Mouse (Mus musculus) hindbrain, postnatal 0 days (tissue): Measurements from ENCODE around the gene Txnip. TPM values are rescaled to one million over a fixed set of nuclear protein-coding genes. Genes with fewer than 3 reads are reported as not detected.

Source experiments
- ATAC-seq: fragments of 200-750 bp; cut with Nextera tagmentation; 2 replicates; pipeline ENCODE4 v1.8.0; 2017; ENCODE audit warnings: mild to moderate bottlenecking, moderate TSS enrichment, moderate library complexity
- DNase-seq: peaks from one replicate; pipeline ENCODE4 v3.0.0-alpha.2; 2015; ENCODE audit warnings: low spot score
- H3K27ac ChIP-seq: fragments of 300-500 bp; sonication (generic); 2 replicates; pipeline ENCODE4 v1.5.1; 2014; ENCODE audit warnings: mild to moderate bottlenecking
- H3K27me3 ChIP-seq: fragments of 300-500 bp; sonication (generic); 2 replicates; pipeline ENCODE4 v1.6.1; 2014; ENCODE audit warnings: low read length, mixed read lengths; ENCODE audit not compliant: insufficient read depth
- H3K36me3 ChIP-seq: fragments of 300-500 bp; sonication (generic); 2 replicates; pipeline ENCODE4 v1.6.1; 2014; ENCODE audit warnings: low read length, mixed read lengths; ENCODE audit not compliant: insufficient read depth
- H3K4me1 ChIP-seq: fragments of 300-500 bp; sonication (generic); 2 replicates; pipeline ENCODE4 v1.6.1; 2014; ENCODE audit warnings: antibody characterized with exemption, low read length, mixed read lengths; ENCODE audit not compliant: insufficient read depth
- H3K4me2 ChIP-seq: fragments of 300-500 bp; sonication (generic); 2 replicates; pipeline ENCODE4 v1.6.1; 2014; ENCODE audit warnings: low read depth, mild to moderate bottlenecking, low read length, moderate library complexity, mixed read lengths
- H3K4me3 ChIP-seq: fragments of 300-500 bp; sonication (generic); 2 replicates; pipeline ENCODE4 v1.5.1; 2014; ENCODE audit warnings: low read length
- H3K9ac ChIP-seq: fragments of 300-500 bp; sonication (generic); replicated peaks from 2 replicates; pipeline ENCODE4 v1.6.1; 2014; ENCODE audit warnings: mild to moderate bottlenecking, low read length, moderate library complexity, mixed read lengths
- H3K9me3 ChIP-seq: fragments of 300-500 bp; sonication (generic); 2 replicates; pipeline ENCODE4 v1.6.1; 2016; ENCODE audit warnings: low read length, mixed read lengths
- CTCF ChIP-seq: IDR thresholded peaks from 2 replicates; pipeline ENCODE4 v1.5.1; 2016; ENCODE audit warnings: antibody characterized with exemption, control low read depth, low read depth
- WGBS: fragments of 180-500 bp; shearing (Covaris S2); extraction: QIAGEN DNeasy Blood & Tissue Kit; methylation state at CpG from one replicate; pipeline ENCODE4 v1.1.7; 2014; 5-methylcytosine and 5-hydroxymethylcytosine counted together
- polyA plus RNA-seq: library from polyadenylated mRNA; unstranded; fragments of >200 nt; fragmentation: Nextera tagmentation; extraction: Ambion mirVana; gene quantifications from 2 replicates; pipeline ENCODE4 v1.2.1, GENCODE M21; 2015
- total RNA-seq: library from RNA; depleted of rRNA; stranded (reverse); fragments of >200 nt; gene quantifications from 2 replicates; pipeline ENCODE4 v1.2.3, GENCODE M21; 2014

Txnip gene
- total and polyA plus RNA-seq, 2 experiments from 2014 or later: 148 to 222 TPM

- Histone ChIP-seq H3K27me3 (0 out of 2 replicates have a peak, but pooled peaks cover 6% of the 10 kb centered on the region), H3K27ac (no peak overlapping the region), H3K9me3 (no peaks in the 10 kb centered on the region), H3K9ac (no peak overlapping the region), H3K4me1 (no peaks in the 10 kb centered on the region), H3K4me2 (peak overlapping the region; percentile 76), H3K36me3 (no peaks in the 10 kb centered on the region), H3K4me3 (peak overlapping the region; percentile 46; the same call in 1 of the 2 replicates)
- 87% methylated on average over 8 of the region's 11 CpGs for WGBS
- ATAC-seq (no peak), DNase-seq (no peak)
- no peak for TF ChIP-seq CTCF
Measured at GRCm38 (mm10) chr3:96526013-96526762, 31.6 kb upstream of the Txnip start.

DNA sequence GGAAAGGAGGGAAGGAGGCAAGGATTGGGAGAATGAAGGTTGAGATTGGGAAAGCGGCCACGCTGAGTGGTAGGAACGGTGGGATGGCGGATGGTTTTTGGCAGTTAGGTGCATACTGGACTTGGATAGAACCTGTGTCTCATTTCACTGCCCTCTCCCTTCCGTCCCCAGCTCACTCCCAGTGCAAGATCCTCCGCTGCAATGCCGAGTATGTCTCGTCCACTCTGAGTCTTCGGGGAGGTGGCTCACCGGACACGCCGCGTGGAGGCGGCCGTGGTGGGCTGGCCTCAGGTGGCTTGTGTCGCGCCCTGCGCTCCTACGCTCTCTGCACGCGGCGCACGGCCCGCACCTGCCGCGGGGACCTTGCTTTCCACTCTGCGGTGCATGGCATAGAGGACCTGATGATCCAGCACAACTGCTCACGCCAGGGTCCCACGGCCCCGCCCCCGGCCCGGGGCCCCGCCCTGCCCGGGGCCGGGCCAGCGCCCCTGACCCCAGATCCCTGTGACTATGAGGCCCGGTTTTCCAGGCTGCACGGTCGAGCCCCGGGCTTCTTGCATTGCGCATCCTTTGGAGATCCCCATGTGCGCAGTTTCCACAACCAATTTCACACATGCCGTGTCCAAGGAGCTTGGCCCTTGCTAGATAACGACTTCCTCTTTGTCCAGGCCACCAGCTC lies 30.8 kb upstream of the Txnip start:
- Histone ChIP-seq H3K36me3 (no peaks in the 10 kb centered on the region), H3K4me2 (peak overlapping the region; percentile 76), H3K9me3 (no peaks in the 10 kb centered on the region), H3K27ac (no peak overlapping the region; the same call in 1 of the 2 replicates), H3K27me3 (0 out of 2 replicates have a peak, but pooled peaks cover 6% of the 10 kb centered on the region), H3K9ac (peak overlapping the region; percentile 62), H3K4me1 (no peaks in the 10 kb centered on the region), H3K4me3 (peak overlapping the region; percentile 46)
- TF ChIP-seq CTCF: no peak
- 2% methylated on average over 44 of the region's 44 CpGs for WGBS
- ATAC-seq (peak; percentile 77), DNase-seq (peak; percentile 25)

DNA sequence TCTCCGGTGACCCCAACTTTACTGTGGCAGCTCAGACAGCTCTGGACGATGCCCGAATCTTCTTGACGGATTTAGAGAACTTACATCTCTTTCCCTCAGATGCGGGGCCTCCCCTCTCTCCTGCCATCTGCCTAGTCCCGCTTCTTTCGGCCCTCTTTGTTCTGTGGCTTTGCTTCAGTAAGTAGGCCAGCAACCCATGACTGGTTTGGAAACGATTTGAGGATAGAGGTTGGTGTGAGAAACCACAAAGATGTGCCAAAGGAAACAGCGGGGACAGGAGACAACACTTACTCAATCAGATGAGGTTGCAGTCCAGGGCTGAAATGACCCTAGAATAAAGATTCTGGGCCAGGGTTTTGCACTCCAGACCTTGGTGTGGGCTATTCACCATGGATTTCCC lies 29.3 kb upstream of the Txnip start:
- Histone ChIP-seq H3K4me2 (no peak overlapping the region), H3K4me1 (no peaks in the 10 kb centered on the region), H3K9me3 (no peaks in the 10 kb centered on the region), H3K9ac (no peak overlapping the region), H3K27ac (no peak overlapping the region), H3K27me3 (0 out of 2 replicates have a peak, but pooled peaks cover 6% of the 10 kb centered on the region), H3K4me3 (no peak overlapping the region), H3K36me3 (no peaks in the 10 kb centered on the region)
- DNase-seq (no peak), ATAC-seq (no peak)
- no peak for TF ChIP-seq CTCF
- 50% methylated on average over 9 of the region's 9 CpGs for WGBS

DNA sequence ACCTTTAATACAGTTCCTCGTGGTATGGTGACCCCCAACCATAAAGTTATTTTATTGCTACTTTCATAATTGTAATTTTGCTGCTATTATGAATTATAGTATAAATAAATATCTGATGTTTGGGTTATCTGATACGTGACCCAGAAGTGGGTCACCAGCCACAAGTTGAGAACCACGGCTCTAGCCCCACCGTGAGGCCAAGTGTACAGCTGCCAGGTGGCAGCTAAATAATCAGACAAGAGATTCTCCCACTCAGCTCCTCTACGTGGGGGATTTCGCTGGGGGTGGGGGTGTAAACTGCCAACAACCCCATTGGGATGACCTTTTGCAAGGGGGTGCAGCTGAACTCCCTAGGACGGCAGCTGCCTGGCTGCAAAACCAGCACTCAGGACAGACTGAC lies 25.7 kb upstream of the Txnip start:
- Histone ChIP-seq H3K36me3 (no peaks in the 10 kb centered on the region), H3K27ac (no peak overlapping the region), H3K4me1 (no peaks in the 10 kb centered on the region), H3K27me3 (no peaks in the 10 kb centered on the region), H3K9ac (no peak overlapping the region), H3K9me3 (no peaks in the 10 kb centered on the region), H3K4me2 (no peak overlapping the region), H3K4me3 (no peak overlapping the region)
- ATAC-seq (no peak), DNase-seq (no peak)
- TF ChIP-seq CTCF: no peak
- WGBS: 68% methylated on average over 7 of the region's 7 CpGs

GRCm38 (mm10) chr3:96534300-96534699 lies 23.5 kb upstream of the Txnip start:
- DNase-seq (no peak), ATAC-seq (no peak)
- H3K4me1 ChIP-seq: no peaks in the 10 kb centered on the region
- no peak overlapping the region for H3K4me3 ChIP-seq
- H3K4me2 ChIP-seq: no peak overlapping the region
- no peaks in the 10 kb centered on the region for H3K36me3 ChIP-seq
- 72% methylated on average over 2 of the region's 2 CpGs for WGBS
- H3K27ac ChIP-seq: no peak overlapping the region
- H3K9me3 ChIP-seq: no peaks in the 10 kb centered on the region
- no peaks in the 10 kb centered on the region for H3K27me3 ChIP-seq
- peak; percentile 11; the same call in 1 of the 2 replicates for TF ChIP-seq CTCF
- no peak overlapping the region for H3K9ac ChIP-seq

- Histone ChIP-seq H3K9me3 (no peaks in the 10 kb centered on the region), H3K9ac (no peak overlapping the region), H3K4me3 (no peak overlapping the region), H3K4me1 (no peaks in the 10 kb centered on the region), H3K27me3 (no peaks in the 10 kb centered on the region), H3K36me3 (no peaks in the 10 kb centered on the region), H3K4me2 (no peak overlapping the region), H3K27ac (no peak overlapping the region)
- TF ChIP-seq CTCF: no peak
- no peak for DNase-seq
- WGBS: 75% methylated on average over 2 of the region's 2 CpGs
- ATAC-seq: no peak
Measured at GRCm38 (mm10) chr3:96539316-96539715, 18.4 kb upstream of the Txnip start.

- ATAC-seq: no peak
- Histone ChIP-seq H3K4me2 (no peak overlapping the region), H3K4me1 (no peaks in the 10 kb centered on the region), H3K36me3 (no peaks in the 10 kb centered on the region), H3K9ac (no peak overlapping the region), H3K27me3 (no peaks in the 10 kb centered on the region), H3K27ac (no peak overlapping the region), H3K4me3 (no peak overlapping the region), H3K9me3 (no peaks in the 10 kb centered on the region)
- no peak for DNase-seq
- TF ChIP-seq CTCF: no peak
- WGBS: 46% methylated on average over 6 of the region's 6 CpGs
Measured at GRCm38 (mm10) chr3:96540740-96541139, 17.0 kb upstream of the Txnip start.
